Mouse (Mus musculus): ENCODE measurements around the gene Slc46a1. TPM values are rescaled to one million over a fixed set of nuclear protein-coding genes. Genes with fewer than 3 reads are reported as not detected.

The Slc46a1 gene
- total RNA-seq, 2 experiments from 2014 or later = 31.9 to 40.0 TPM

DNA sequence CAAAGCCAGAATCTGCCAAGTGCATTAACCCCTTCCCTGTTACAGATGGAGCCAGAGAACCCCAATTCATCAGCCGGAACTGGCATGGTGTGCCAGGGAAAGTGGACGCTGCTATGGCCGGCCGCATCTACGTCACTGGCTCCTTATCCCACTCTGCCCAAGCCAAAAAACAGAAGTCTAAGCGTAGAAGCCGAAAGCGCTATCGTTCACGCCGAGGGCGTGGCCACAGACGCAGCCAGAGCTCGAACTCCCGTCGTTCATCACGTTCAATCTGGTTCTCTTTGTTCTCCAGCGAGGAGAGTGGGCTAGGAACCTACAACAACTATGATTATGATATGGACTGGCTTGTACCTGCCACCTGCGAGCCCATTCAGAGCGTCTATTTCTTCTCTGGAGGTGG is 36.0 kb downstream of the Slc46a1 start:
- DNase-seq = no peak

DNA sequence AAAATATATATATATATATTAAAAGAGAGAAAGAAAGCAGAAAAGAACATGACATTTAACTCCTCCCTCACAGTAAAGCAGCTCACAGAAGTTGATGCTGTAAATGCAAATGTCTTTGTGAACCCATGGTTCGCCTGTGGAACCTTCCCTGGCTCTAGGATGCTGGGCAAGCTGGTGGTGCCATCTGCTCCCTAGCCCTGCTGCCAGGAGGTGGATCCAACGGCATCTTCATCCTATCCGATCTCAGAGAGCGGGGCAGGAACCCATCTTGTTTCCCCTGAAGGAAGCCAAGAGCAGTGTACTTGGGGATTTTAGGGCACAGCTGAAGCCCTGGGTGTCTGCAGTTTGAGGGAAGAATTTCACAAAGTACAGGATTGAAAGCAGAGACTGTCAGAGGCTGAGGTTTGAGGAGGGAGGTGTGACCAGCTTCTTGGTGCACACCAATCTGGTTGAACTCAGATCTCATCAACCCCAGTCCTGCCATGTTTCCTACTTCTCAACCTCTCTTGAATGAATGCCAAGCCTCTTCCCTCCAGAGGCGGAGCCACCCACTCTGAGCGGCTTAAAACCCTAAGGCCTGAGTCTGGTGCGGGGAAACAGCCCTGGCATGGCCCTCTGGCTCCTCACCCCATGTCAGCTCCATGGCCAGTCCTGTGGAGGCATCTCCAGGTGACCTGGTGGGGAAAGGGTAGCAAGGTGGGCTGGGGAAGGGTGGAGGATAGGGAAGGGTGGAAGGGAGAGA is 37.6 kb downstream of the Slc46a1 start, which contains the start of gene Sebox:
TSS of gene Sebox (plus strand) at position 539 of the 742 bp plus-strand sequence.
- DNase-seq = no peak

DNA sequence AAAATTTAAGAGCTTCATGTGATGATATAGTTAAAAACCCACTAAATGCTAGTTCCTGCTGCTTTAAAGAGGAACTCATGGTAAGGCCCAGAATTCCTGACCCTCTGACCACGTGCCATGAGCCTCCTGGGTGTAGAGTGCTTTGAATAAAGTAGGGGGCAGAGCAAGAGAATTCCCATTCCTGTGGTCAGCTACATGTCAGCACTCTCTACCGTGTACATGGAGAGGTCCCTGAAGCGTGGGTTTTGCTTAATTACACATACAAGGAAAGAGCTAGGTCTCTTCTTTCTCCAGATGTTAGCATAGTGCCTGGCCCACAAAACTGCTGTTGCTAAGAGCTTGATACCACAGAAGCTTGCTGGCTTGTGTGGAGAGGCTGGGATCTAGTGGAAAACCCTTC is 39.9 kb downstream of the Slc46a1 start:
- no peak for DNase-seq

DNA sequence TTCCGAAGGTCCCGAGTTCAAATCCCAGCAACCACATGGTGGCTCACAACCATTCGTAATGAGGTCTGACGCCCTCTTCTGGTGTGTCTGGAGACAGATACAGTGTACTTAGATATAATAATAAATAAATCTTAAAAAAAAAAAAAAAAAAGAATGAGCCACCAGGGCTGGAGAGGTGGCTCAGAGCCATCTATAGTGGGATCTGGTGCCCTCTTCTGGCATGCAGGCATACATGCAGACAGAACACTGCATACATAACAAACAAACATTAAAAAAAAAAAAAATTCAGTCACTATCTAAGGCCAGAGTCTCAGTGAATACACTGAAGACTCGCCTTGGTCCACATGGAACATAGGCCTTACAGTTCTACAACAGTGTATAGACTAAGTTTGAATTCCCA is 43.7 kb downstream of the Slc46a1 start:
- DNase-seq = peak; percentile 23 to 44

DNA sequence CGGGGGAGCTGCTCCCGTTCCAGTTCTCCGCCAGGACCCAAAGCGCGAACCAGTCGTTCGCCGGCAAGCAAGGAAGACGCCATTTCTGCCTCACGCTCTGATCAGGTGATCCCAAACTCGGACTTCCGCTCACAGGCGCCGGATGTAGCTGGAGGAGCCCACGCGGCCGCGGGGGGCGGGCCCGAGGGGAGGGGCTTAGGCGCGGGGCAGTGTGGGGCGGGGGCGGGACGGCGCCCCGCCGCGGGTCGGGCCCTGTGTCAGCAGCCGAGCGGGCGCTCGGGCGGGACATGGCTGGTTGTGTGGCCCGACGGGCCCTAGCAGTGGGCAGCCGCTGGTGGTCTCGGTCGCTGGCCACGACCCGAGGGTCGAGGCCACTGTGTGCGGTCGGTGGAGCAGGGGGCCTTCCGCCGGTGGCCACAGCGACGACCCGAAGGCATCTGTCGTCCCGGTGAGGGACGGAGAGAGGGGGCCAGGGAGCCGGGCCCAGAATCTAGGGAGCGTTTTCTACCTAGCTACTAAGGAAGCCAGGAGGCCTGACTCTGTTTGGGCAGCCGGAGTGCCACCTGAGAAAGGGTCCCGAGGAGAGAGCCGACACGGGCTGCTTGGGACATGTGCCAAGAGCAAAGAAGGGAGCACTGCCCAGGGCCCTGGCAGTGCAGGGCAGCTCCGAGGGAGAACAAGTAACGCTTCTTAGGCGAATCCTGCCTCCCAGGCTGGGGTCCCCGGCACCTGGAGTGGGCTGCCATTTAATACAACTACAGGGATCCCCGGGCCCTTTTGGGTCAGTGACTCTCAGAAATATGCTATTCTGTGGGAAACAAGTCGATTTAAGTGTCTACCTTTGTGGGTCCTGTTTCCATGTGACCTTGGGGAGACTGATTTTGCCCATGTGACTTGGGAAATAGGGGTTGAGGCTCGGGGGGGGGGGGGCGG is 46.8 kb downstream of the Slc46a1 start, which contains the start of the genes Tmem199 and Poldip2:
TSS of gene Tmem199 (minus strand) at position 148 of the 933 bp plus-strand sequence.
TSS of gene Poldip2 (plus strand) at position 169 of the 933 bp plus-strand sequence.
- DNase-seq = peak; percentile 92 to 96

DNA sequence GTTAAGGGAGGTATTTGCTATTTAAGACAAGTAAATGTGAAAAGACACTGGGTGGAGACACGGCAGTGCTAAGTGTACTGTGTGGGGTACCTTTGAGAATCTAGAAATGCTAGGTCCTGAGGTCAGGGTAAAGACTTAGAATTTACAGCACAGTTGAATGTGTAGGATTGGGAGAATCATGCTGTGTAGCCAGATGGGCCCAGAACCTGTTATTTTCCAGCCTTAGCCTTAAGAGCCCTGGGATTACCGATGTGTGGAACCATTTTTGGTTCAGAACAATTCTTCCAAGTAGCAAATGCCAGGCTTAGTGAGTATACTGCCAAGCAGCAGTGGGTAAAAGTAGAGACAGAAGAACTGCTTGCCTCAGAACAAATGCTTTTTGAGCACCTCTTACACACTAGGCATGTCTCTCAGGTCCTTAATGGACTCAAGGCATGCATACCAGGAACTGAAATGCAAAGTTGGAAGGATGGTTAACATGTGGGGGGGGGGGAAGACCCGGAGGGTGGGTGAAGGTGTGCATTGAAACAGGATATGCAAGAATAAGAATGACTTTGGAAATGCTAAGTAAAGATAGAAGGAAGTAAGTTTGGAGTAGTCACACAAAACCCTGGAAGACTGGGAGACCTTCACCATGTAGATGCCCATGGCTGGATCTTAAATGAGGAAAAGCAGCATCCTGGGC is 47.8 kb downstream of the Slc46a1 start:
- no peak for DNase-seq

DNA sequence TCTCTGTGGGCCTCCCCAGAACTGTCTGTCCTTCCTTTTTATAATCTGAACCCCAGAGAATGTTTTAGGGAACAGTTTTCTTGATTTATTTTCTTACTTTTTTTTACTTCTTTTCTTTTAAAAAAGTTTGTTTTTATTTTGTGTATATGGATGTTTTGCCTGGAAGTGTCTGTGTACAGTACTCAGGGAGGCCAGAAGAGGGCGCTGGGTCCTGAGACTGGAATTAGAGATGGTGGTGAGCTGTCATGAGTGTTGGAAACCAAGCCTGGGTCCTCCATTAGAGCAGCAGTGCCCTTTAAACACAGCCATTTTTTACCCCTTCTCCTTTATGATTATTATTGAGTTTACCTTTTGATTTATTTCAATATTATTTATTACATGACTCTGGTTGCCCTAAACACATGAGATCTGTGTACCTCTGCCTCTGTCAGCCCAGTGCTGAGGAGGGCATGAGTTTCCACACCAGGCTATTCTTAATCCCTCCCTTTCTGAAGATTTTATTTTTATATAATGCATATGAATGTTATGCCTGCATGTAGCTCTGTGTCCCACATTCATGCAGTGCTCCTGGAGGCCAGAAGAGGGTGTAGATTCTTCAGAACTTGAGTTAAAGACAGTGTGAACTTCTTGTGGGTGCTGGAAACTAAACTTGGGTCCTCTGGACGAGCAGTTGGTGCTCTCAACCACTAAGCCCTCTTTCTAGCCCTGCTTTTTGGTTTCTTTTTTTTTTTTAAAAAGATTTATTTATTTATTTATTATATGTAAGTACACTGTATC is 50.2 kb downstream of the Slc46a1 start:
- DNase-seq = no peak

DNA sequence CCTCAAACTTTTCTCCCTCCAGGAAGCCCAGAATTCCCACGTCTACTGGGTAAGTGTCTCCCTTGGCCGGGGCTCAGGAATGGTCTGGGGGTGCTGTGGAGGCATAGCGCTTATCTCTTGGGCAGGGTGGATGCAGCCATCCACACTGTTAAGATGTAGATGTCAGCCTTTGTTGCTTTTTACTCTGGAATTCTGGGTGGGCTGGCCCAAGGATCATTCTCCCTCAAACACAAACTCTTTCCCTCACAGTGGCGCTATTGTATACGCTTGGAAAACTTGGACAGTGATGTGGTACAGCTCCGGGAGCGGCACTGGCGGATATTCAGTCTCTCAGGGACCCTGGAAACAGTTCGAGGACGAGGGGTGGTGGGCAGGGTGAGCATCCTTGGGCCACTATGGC is 53.4 kb downstream of the Slc46a1 start:
- DNase-seq = no peak

Other genes with a start within 250 kb of the Slc46a1 start
- 100 to 1,000 TPM; 107 to 112 TPM for gene Sdf2, start 220.0 kb upstream of the Slc46a1 start, total RNA-seq (2021)
- gene Supt6, start 219.7 kb upstream of the Slc46a1 start, total RNA-seq (2021) = 10 to 100 TPM; 57.2 to 76.6 TPM
- gene 2610507B11Rik, start 203.9 kb upstream of the Slc46a1 start, total RNA-seq (2021) = 100 to 1,000 TPM; 150 to 176 TPM
- 1 to 10 TPM in 1 of 2 experiments, under 1 TPM in 1; 0.99 to 1.3 TPM for gene BC030499, start 174.9 kb upstream of the Slc46a1 start, total RNA-seq (2021)
- 1 to 10 TPM; 4.1 to 4.3 TPM for gene Spag5, start 164.2 kb upstream of the Slc46a1 start, total RNA-seq (2021)
- 10 to 100 TPM; 11.7 to 21.6 TPM for gene Aldoc, start 142.7 kb upstream of the Slc46a1 start, total RNA-seq (2021)
- gene Pigs, start 137.3 kb upstream of the Slc46a1 start, total RNA-seq (2021) = 10 to 100 TPM; 54.0 to 57.7 TPM
- 10 to 100 TPM; 32.8 to 37.3 TPM for gene Unc119, start 122.2 kb upstream of the Slc46a1 start, total RNA-seq (2021)
- under 1 TPM in 1 of 2 experiments, not detected in 1; 0.30 TPM for gene Foxn1, start 79.1 kb upstream of the Slc46a1 start, total RNA-seq (2021)
- gene Slc13a2, start 43.5 kb upstream of the Slc46a1 start, total RNA-seq (2021) = not detected
- gene Sarm1, start 32.1 kb downstream of the Slc46a1 start, total RNA-seq (2021) = 1 to 10 TPM; 4.5 to 5.9 TPM
- 1 to 10 TPM; 1.6 to 3.2 TPM for gene Vtn, start 33.4 kb downstream of the Slc46a1 start, total RNA-seq (2021)
- gene Sebox, start 37.8 kb downstream of the Slc46a1 start, total RNA-seq (2021) = not detected
- 10 to 100 TPM; 27.3 to 36.0 TPM for gene Tmem199, start 46.5 kb downstream of the Slc46a1 start, total RNA-seq (2021)
- 100 to 1,000 TPM; 149 to 156 TPM for gene Poldip2, start 46.5 kb downstream of the Slc46a1 start, total RNA-seq (2021)
- gene Tnfaip1, start 70.6 kb downstream of the Slc46a1 start, total RNA-seq (2021) = 10 to 100 TPM; 45.0 to 45.3 TPM
- gene Ift20, start 70.7 kb downstream of the Slc46a1 start, total RNA-seq (2021) = 100 to 1,000 TPM in 1 of 2 experiments, 10 to 100 TPM in 1; 94.3 to 106 TPM
- 10 to 100 TPM; 37.8 to 59.8 TPM for gene Tmem97, start 85.1 kb downstream of the Slc46a1 start, total RNA-seq (2021)
- 10 to 100 TPM; 48.6 to 53.6 TPM for gene Nlk, start 231.7 kb downstream of the Slc46a1 start, total RNA-seq (2021)

Data from adrenal gland, postnatal 36 days (tissue).